ENCODE assay signal across 21 mouse cellular contexts in genomic region chr4:96791301-96791700, GRCm38 (mm10). TPM values are rescaled to one million over a fixed set of nuclear protein-coding genes. Genes with fewer than 3 reads are reported as not detected.
"Had no signal": no experiment of that assay in that cellular context is flagged by ENCODE, and none has a peak within 500 bp of the region (broad histone marks: within the 10 kb centered on the region; RNA-seq: fewer than 3 reads in every experiment).

No protein-coding gene starts in this region.

- H3K4me2 ChIP-seq: lung, embryonic 15.5 days; midbrain, embryonic 11.5 days; midbrain, embryonic 13.5 days; midbrain, embryonic 15.5 days; neural tube, embryonic 12.5 days; stomach, embryonic 15.5 days had no signal

- H3K27ac ChIP-seq: lung, embryonic 15.5 days; macrophage; midbrain, embryonic 13.5 days; midbrain, embryonic 15.5 days; neural tube, embryonic 12.5 days; stomach, embryonic 15.5 days had no signal

- H3K36me3 ChIP-seq: lung, embryonic 15.5 days; midbrain, embryonic 13.5 days; midbrain, embryonic 15.5 days; neural tube, embryonic 12.5 days; stomach, embryonic 15.5 days had no signal

- H3K9me3 ChIP-seq: lung, embryonic 15.5 days; megakaryocyte, embryonic 14.5 days; midbrain, embryonic 13.5 days; midbrain, embryonic 15.5 days; neural tube, embryonic 12.5 days; stomach, embryonic 15.5 days had no signal

- H3K9ac ChIP-seq: liver, postnatal 0 days; lung, embryonic 15.5 days; midbrain, embryonic 13.5 days; midbrain, embryonic 15.5 days; neural tube, embryonic 12.5 days; stomach, embryonic 15.5 days had no signal

- H3K27me3 ChIP-seq: lung, embryonic 15.5 days; megakaryocyte, embryonic 14.5 days; midbrain, embryonic 13.5 days; midbrain, embryonic 15.5 days; neural tube, embryonic 12.5 days; stomach, embryonic 15.5 days had no signal

- DNase-seq: liver, postnatal 0 days; lung, adult 2 months; lung, postnatal 14 days; lung, postnatal 36 days; right cerebral cortex, postnatal 14 days; thymus, adult 2 months; thymus, postnatal 25 days; thymus, postnatal 4 days had no signal

- H3K4me3 ChIP-seq: lung, embryonic 15.5 days; megakaryocyte, embryonic 14.5 days; midbrain, embryonic 13.5 days; midbrain, embryonic 15.5 days; neural tube, embryonic 12.5 days; stomach, embryonic 15.5 days had no signal

- H3K4me1 ChIP-seq: lung, embryonic 15.5 days; megakaryocyte, embryonic 14.5 days; midbrain, embryonic 13.5 days; midbrain, embryonic 15.5 days; neural tube, embryonic 12.5 days; stomach, embryonic 15.5 days had no signal

- ATAC-seq: liver, postnatal 0 days; lung, postnatal 0 days; midbrain, embryonic 13.5 days; midbrain, embryonic 15.5 days had no signal

RNA-seq across cellular contexts. Expression of gene Gm12695, which starts 6.3 kb away (rescaled TPM):
- polyA plus RNA-seq: liver, postnatal 0 days; macrophage; midbrain, embryonic 11.5 days; midbrain, embryonic 15.5 days; midbrain, postnatal 0 days; neural tube, embryonic 12.5 days; neural tube, embryonic 14.5 days; spleen, adult 2 months; thymus, adult 2 months; urinary bladder, adult 2 months had no signal
